Mouse (Mus musculus): Measurements from ENCODE around the gene Nt5c3b. TPM values are rescaled to one million over a fixed set of nuclear protein-coding genes. Genes with fewer than 3 reads are reported as not detected.
A peak's percentile ranks its signal among the peaks of the same experiment; 100 is the strongest.

Gene Nt5c3b
- total RNA-seq, 2 experiments from 2014 or later, result 50.2 to 52.4 TPM

DNA sequence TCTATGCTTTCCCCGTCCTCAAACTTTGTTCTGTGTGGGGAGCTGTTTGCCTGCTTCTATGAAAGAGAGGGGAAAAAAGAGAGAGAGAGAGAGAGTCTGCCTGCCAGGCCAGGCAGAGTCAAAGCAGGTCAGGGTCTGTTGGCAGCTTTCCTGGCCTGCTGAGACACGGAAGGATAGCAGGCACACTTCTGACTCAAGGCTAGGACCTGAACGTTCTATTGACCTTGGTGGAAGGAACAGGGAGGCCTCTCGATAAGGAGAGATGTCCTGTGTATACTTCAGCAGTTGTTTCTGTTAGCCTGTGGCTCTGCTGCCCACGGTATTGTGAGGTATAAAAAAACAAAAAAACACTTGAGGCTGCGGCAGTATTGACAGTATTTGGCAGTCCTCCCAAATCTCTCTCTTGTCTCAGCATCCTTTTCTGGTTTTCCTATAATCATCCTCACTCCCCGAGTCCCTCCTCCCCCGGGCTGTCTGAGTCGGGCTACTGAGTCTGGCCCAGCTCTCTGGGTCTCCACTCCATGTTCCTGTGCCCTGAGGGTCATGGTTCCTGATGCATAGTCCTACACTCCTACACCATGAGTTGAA lies 12.9 kb downstream of the Nt5c3b start:
- DNase-seq (ENCODE audit: extremely low spot score in 1 of 2, low spot score in 1 of 2), result no peak

DNA sequence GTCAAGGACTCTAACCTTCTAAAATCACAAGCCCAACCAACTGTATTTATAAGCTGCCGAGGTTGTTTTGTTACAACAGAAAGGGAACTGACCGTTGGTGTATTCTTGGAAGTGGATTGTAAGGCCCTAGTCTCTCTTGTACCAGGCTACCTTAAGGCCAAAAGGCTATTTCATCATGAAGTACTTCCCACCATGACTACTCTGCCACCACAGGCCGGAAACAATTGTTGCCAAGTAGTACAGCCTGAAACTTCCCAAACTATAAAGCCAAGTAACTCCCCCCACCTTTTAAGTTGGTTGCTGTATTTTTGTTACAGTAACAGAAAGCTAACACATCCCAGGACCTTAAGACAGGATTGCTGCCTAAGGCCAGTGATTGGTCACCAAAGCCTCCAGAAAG lies 14.8 kb downstream of the Nt5c3b start:
- DNase-seq (ENCODE audit: extremely low spot score in 1 of 2, low spot score in 1 of 2), result no peak

DNA sequence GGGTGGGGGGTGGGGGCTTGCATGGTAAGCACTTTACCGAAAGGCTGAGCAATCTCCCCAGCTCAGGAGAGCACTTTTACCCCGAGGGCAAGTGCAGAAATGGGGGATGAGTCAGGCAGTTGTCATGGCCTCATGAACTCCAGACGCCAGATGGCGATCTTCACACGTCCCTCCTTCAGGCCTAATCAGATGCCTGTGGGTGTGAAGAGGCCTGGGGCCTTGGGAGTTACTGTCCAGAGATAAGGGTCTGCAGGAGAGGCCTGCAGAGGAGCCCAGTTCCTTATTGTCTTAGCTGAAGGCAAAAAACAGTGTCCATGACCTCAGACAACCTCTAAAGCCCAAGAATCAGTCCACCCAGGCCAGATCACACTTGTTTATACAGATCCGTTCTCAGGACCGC lies 15.8 kb downstream of the Nt5c3b start:
- DNase-seq (ENCODE audit: extremely low spot score in 1 of 2, low spot score in 1 of 2), result peak; percentile 50 to 79

DNA sequence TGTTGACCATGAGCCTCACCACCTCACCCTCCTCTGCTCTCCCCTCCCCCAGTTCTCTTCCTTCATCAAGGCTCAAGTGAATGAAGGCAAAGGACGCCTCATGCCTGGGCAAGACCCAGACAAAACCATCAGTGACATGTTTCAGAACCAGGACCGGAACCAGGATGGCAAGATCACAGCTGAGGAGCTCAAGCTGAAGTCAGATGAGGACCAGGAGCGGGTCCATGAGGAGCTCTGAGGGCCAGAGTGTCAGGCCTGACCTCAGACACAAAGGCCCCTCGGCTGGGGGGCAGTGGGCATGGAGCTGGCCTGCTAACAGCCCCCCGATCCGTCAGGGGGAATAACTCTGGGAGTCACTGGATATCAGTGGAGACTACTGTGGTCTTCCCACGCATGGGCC lies 17.8 kb downstream of the Nt5c3b start:
- no peak for DNase-seq (ENCODE audit: extremely low spot score in 1 of 2, low spot score in 1 of 2)

GRCm38 (mm10) chr11:100421537-100421936 lies 20.1 kb downstream of the Nt5c3b start:
- DNase-seq (ENCODE audit: extremely low spot score in 1 of 2, low spot score in 1 of 2), result no peak

DNA sequence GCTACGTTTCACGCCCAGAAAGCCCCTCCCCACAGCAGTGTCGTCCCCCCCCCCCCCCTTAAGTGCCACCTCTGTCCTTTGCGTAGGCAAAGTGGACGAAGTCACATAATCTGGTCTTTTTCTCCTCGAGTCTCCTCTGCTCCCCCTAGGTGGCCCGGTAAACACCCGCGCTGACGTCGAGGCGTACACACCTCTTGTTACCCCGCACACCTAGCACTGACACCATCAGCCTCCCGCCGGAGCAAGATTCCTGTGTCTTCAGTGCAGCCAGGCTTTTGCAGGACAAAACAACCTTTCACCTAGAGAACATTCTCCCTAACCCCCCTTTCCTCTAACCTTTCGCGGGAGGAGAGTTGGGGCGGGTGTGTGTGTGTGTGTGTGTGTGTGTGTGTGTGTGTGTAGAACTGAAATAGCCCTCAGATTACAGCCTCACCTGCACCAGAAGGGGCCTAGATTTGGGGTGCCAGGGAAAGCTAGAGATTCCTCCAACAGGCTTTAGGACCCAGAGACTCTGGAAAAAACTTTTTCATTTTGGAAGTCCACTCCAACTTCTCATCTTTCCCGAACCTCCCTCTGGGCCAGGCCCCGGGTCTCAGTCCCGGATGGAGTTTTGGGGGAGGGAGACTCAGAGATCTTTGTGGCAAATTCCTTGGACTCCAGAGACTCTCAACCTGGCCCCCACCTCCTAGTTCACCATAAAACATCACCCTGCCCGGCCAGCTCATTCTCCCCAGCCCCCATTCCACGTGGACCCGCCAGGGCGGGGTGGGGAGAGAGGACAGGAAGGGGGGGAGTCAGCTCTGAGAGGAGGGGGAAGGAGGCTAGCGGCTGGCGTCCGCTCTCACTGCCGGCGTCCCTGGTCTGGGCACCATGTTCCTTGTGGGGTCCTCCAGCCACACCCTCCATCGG lies 26.4 kb downstream of the Nt5c3b start, which contains the start of gene Fkbp10:
Gene Fkbp10, plus strand, starts transcription at position 784 of the 909 bp plus-strand sequence.
- no peak for DNase-seq (ENCODE audit: extremely low spot score in 1 of 2, low spot score in 1 of 2)

- peak; percentile 55 to 61 for DNase-seq (ENCODE audit: extremely low spot score in 1 of 2, low spot score in 1 of 2)
Observed at GRCm38 (mm10) chr11:100414021-100414913, 27.3 kb downstream of the Nt5c3b start, which contains the start of gene P3h4. Gene P3h4, minus strand, starts transcription at chr11:100414836.

DNA sequence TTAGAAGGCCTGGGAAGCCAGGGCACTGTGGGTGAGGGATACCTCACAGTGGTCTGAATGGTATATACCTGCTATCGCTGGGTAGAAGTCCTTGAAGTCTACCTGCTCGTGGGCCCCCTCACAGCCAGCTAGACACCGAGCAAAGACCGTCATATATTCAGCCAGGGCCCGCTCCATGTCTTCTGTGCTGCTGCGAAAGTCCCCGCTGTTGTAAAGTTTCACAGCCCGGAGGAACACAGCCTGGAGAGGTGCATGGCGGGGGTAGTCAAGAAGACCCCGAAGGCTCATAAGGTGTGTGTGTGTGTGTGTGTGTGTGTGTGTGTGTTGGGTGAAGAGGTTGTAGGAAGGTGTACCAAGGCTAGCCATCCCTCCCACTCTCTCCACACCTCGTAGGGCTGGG lies 28.1 kb downstream of the Nt5c3b start:
- DNase-seq (ENCODE audit: extremely low spot score in 1 of 2, low spot score in 1 of 2), result no peak

- DNase-seq (ENCODE audit: extremely low spot score in 1 of 2, low spot score in 1 of 2), result no peak
Observed at GRCm38 (mm10) chr11:100411736-100412135, 29.9 kb downstream of the Nt5c3b start.

DNA sequence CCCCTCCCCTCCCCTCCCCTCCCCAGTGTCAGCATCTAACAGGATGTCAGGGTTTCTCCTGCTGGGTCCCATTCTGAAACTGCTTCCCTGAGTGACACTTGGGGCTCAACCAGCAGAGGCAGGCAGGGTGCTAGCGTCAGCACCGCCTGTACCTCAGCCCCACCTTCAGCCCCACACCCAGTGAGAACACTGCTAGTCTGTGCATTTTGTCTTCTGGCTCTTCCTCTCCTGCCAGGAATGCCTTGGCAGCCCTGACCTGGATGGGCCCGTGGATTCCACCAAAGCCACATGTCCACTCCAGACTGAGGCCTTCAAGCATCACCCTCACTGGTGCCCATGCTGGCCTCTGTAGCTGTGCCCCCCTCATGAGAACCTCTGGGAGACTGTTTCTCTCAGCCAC lies 31.9 kb downstream of the Nt5c3b start:
- no peak for DNase-seq (ENCODE audit: extremely low spot score in 1 of 2, low spot score in 1 of 2)

GRCm38 (mm10) chr11:100408835-100409462 lies 32.7 kb downstream of the Nt5c3b start:
- DNase-seq (ENCODE audit: extremely low spot score in 1 of 2, low spot score in 1 of 2), result no peak

- DNase-seq (ENCODE audit: extremely low spot score in 1 of 2, low spot score in 1 of 2), result peak; percentile 45 to 72
Observed at GRCm38 (mm10) chr11:100408076-100408834, 33.4 kb downstream of the Nt5c3b start.

DNA sequence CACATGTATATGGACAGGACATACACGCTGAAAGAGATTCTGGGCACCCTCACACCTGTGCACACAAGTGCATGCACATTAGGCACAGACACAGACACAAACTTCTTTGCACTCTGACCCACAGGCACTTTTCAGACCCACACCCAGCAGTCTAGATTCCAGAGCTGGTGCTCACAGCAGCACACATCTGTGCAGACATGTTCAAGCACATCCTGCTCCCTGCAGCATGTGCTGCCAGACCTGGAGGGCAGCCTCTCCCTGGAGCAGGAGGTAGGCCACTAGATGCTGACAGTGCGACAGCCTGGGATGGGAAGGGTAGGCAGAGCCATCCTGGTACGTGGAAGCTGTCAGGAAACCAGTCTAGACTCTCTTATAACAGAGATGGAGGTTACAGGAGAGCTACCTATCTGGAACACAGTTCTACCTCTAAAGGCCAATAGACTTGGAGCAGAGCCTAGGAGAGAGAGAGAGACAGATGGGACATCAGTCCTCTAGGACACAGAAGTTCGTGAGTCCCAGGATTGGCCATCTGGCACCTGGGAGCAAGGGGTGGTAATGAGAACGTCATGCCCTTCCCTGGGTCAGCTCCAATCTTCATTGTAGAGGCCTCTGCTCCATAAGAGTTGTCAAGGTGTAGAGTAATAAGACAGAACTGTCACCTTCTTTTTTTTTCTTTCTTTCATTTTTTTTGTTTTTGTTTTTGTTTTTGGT lies 34.5 kb downstream of the Nt5c3b start:
- no peak for DNase-seq (ENCODE audit: extremely low spot score in 1 of 2, low spot score in 1 of 2)

GRCm38 (mm10) chr11:100406273-100406672 lies 35.3 kb downstream of the Nt5c3b start:
- DNase-seq (ENCODE audit: extremely low spot score in 1 of 2, low spot score in 1 of 2), result no peak

GRCm38 (mm10) chr11:100404456-100405074 lies 37.0 kb downstream of the Nt5c3b start:
- DNase-seq (ENCODE audit: extremely low spot score in 1 of 2, low spot score in 1 of 2), result no peak

GRCm38 (mm10) chr11:100403445-100404134 lies 38.0 kb downstream of the Nt5c3b start:
- no peak for DNase-seq (ENCODE audit: extremely low spot score in 1 of 2, low spot score in 1 of 2)

DNA sequence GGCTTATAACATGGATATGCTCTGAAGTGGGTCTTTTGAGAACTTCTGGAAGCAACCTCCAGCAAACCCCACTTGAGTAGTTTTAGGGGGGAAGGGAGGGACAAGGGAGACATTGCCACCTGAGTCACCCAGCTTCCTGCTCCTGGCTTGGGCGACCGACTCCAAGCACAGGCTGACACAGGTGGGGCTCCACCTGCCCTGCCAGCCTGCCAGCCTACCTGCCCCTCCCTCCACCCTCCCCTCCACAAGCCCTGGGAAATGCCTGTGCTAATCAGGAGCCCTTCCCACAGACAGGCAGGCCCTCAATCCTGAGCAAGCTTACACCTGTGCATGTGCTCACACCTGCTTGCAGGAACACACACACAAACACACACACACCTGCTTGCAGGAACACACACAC lies 38.9 kb downstream of the Nt5c3b start:
- no peak for DNase-seq (ENCODE audit: extremely low spot score in 1 of 2, low spot score in 1 of 2)

GRCm38 (mm10) chr11:100402240-100402639 lies 39.4 kb downstream of the Nt5c3b start:
- DNase-seq (ENCODE audit: extremely low spot score in 1 of 2, low spot score in 1 of 2), result no peak

Measured in layer of hippocampus, postnatal 25 days (tissue).